Mouse (Mus musculus) hindbrain, embryonic 14.5 days (tissue): ENCODE results near the gene Lrrc38. TPM values are rescaled to one million over a fixed set of nuclear protein-coding genes. Genes with fewer than 3 reads are reported as not detected.

Source experiments
- ATAC-seq: fragments of 200-750 bp; cut with Nextera tagmentation; 2 replicates; pipeline ENCODE4 v1.8.0; 2017; ENCODE audit warnings: moderate number of reproducible peaks, mild to moderate bottlenecking, moderate TSS enrichment, moderate library complexity; ENCODE audit not compliant: low FRiP score
- DNase-seq: peaks from one replicate; pipeline ENCODE4 v3.0.0-alpha.2; 2015; ENCODE audit warnings: low spot score
- H3K27ac ChIP-seq: fragments of 300-500 bp; sonication (generic); 2 replicates; pipeline ENCODE4 v1.5.1; 2014; ENCODE audit warnings: mild to moderate bottlenecking, moderate library complexity
- H3K27me3 ChIP-seq: fragments of 300-500 bp; sonication (generic); 2 replicates; pipeline ENCODE4 v1.6.1; 2014; ENCODE audit warnings: mild to moderate bottlenecking, low read length, mixed read lengths; ENCODE audit not compliant: control insufficient read depth, insufficient read depth
- H3K36me3 ChIP-seq: fragments of 300-500 bp; sonication (generic); replicated peaks from 2 replicates; pipeline ENCODE4 v1.6.1; 2014; ENCODE audit not compliant: control insufficient read depth, insufficient read depth
- H3K4me1 ChIP-seq: fragments of 300-500 bp; sonication (generic); replicated peaks from 2 replicates; pipeline ENCODE4 v1.6.1; 2014; ENCODE audit warnings: antibody characterized with exemption, low read length, mixed read lengths; ENCODE audit not compliant: control insufficient read depth, insufficient read depth
- H3K4me2 ChIP-seq: fragments of 300-500 bp; sonication (generic); replicated peaks from 2 replicates; pipeline ENCODE4 v1.6.1; 2014; ENCODE audit warnings: mild to moderate bottlenecking, moderate library complexity
- H3K4me3 ChIP-seq: fragments of 300-500 bp; sonication (generic); replicated peaks from 2 replicates; pipeline ENCODE4 v1.5.1; 2014; ENCODE audit warnings: mild to moderate bottlenecking, low read length
- H3K9ac ChIP-seq: fragments of 300-500 bp; sonication (generic); 2 replicates; pipeline ENCODE4 v1.6.1; 2014
- H3K9me3 ChIP-seq: fragments of 300-500 bp; sonication (generic); 2 replicates; pipeline ENCODE4 v1.6.1; 2016; ENCODE audit warnings: low read length; ENCODE audit not compliant: control insufficient read depth
- WGBS: fragments of 180-500 bp; shearing (Covaris S2); extraction: QIAGEN DNeasy Blood & Tissue Kit; methylation state at CpG from one replicate; pipeline ENCODE4 v1.1.7; 2014; 5-methylcytosine and 5-hydroxymethylcytosine counted together
- polyA plus RNA-seq: library from polyadenylated mRNA; unstranded; fragments of >200 nt; fragmentation: Nextera tagmentation; extraction: Ambion mirVana; gene quantifications from 2 replicates; pipeline ENCODE4 v1.2.1, GENCODE M21; 2014

Lrrc38 gene
- polyA plus RNA-seq, 1 experiment from 2014 or later, result 0.51 TPM

DNA sequence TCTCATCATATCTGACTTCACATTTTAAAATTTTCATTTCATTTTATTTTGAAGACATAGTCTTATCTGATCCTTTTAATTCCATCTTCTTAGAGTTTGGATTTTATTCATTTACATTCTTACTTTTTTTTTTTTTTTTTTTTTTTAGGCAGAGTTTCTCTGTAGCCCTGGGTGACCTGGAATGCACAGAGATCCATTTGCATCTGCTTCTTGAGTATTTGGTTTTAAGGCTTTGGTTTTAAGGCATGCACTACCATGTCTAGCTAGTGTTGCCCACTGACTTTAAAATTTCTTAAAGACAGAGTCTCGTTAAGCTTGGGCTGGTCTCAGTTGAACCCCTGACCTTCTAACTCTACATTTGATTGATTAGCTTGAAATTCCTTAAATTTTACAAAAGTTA lies 64.1 kb downstream of the Lrrc38 start:
- peaks cover 43% of the 10 kb centered on the region for H3K36me3 ChIP-seq
- no peak overlapping the region for H3K27ac ChIP-seq
- 95% methylated on average over 1 of the region's 1 CpGs for WGBS
- H3K27me3 ChIP-seq, result no peaks in the 10 kb centered on the region
- ATAC-seq, result no peak
- 0 out of 2 replicates have a peak, but pooled peaks cover 3% of the 10 kb centered on the region for H3K4me1 ChIP-seq
- H3K4me2 ChIP-seq, result peak overlapping the region; percentile 55
- H3K4me3 ChIP-seq, result no peak overlapping the region
- no peak overlapping the region for H3K9ac ChIP-seq
- 0 out of 2 replicates have a peak, but pooled peaks cover 4% of the 10 kb centered on the region for H3K9me3 ChIP-seq
- DNase-seq, result no peak

DNA sequence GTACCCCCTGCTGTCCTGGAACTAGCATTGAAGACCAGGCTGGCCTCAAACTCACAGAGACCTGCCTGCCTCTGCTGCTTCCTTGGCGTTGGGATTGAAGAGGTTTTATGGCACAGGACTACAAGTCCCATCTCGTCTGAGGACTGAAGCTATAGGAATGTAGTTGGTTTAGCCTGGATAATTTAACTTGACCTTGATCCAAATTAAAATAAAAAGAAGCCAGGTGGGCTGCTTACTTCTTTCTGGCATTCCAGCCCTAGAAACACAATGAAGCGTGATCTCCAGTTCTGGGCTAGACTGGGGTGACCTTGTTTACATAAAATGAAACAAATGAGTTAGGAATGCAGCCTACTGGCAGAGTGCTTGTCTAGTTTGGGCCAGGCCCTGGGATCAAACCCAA lies 64.6 kb downstream of the Lrrc38 start:
- H3K27me3 ChIP-seq, result no peaks in the 10 kb centered on the region
- H3K4me1 ChIP-seq, result 0 out of 2 replicates have a peak, but pooled peaks cover 3% of the 10 kb centered on the region
- 0 out of 2 replicates have a peak, but pooled peaks cover 4% of the 10 kb centered on the region for H3K9me3 ChIP-seq
- peaks cover 48% of the 10 kb centered on the region for H3K36me3 ChIP-seq
- H3K4me3 ChIP-seq, result no peak overlapping the region
- H3K27ac ChIP-seq, result no peak overlapping the region
- 95% methylated on average over 3 of the region's 3 CpGs for WGBS
- DNase-seq (no peak), ATAC-seq (no peak)
- H3K4me2 ChIP-seq, result no peak overlapping the region
- H3K9ac ChIP-seq, result no peak overlapping the region

Other genes with a start within 250 kb of the Lrrc38 start
- gene Prdm2, start 136.8 kb upstream of the Lrrc38 start, polyA plus RNA-seq, result 15.3 and 16.1 TPM in 2 replicates
- gene Pdpn, start 50.2 kb upstream of the Lrrc38 start, polyA plus RNA-seq, result 56.6 and 59.6 TPM in 2 replicates
- not detected in 2 replicates for gene Pramel1, start 44.7 kb downstream of the Lrrc38 start, polyA plus RNA-seq
- 16.7 and 18.3 TPM in 2 replicates for gene Pramef8, start 62.7 kb downstream of the Lrrc38 start, polyA plus RNA-seq
- gene Oog4, start 100.6 kb downstream of the Lrrc38 start, polyA plus RNA-seq, result not detected in 2 replicates
- not detected in 2 replicates for gene Gm13043, start 161.6 kb downstream of the Lrrc38 start, polyA plus RNA-seq
- not detected in 2 replicates for gene Gm13040, start 186.2 kb downstream of the Lrrc38 start, polyA plus RNA-seq
- not detected in 2 replicates for gene BC080695, start 201.9 kb downstream of the Lrrc38 start, polyA plus RNA-seq
- not detected in 2 replicates for gene Gm13057, start 202.0 kb downstream of the Lrrc38 start, polyA plus RNA-seq